Comparison of ENCODE assay signal across 10 mouse cellular contexts in genomic region chr8:111769296-111769695, GRCm38 (mm10). TPM values are rescaled to one million over a fixed set of nuclear protein-coding genes. Genes with fewer than 3 reads are reported as not detected.
DNase-seq lines count a peak whose midpoint lies in the region; ATAC-seq and TF ChIP-seq lines count a peak whose summit lies in the region.
"Had no signal": no experiment of that assay in that cellular context is flagged by ENCODE, and none has a peak within 500 bp of the region (broad histone marks: within the 10 kb centered on the region; RNA-seq: fewer than 3 reads in every experiment).

No protein-coding gene starts in this region.

- DNase-seq in kidney, adult 2 months: no peak
- DNase-seq in kidney, adult 18-20 months: no peak
- no peak for DNase-seq in embryonic facial prominence, embryonic 11.5 days (ENCODE audit: low spot score)
- DNase-seq in forebrain, postnatal 0 days: no peak
- DNase-seq in midbrain, embryonic 14.5 days: no peak
- no peak for DNase-seq in cerebellum, adult 18-20 months
- no peak for DNase-seq in thymus, postnatal 10 days (ENCODE audit: low spot score in 2 of 2)
- DNase-seq in embryo, embryonic 10.5 days (ENCODE audit: low spot score): no peak

- no peak for TF ChIP-seq CTCF in kidney, adult 2 months (conservative IDR thresholded peaks at IDR 0.05; ENCODE audit: insufficient read depth, insufficient read length, low read depth, low read length)
- no peak for TF ChIP-seq CTCF in forebrain, postnatal 0 days (IDR thresholded peaks at IDR 0.05; ENCODE audit: low read depth)

- no peak overlapping the region; the same call in 1 of the 2 replicates for H3K9ac ChIP-seq in embryonic facial prominence, embryonic 11.5 days (replicated peaks; ENCODE audit: low read length)
- H3K9ac ChIP-seq in forebrain, postnatal 0 days: no peak overlapping the region
- H3K9ac ChIP-seq in midbrain, embryonic 14.5 days (replicated peaks; ENCODE audit: low read length): no peak overlapping the region

- no peaks in the 10 kb centered on the region for H3K36me3 ChIP-seq in kidney, adult 2 months (ENCODE audit: control insufficient read depth, insufficient read depth, low read length)
- H3K36me3 ChIP-seq in embryonic facial prominence, embryonic 11.5 days (replicated peaks; ENCODE audit: control insufficient read depth, insufficient read depth, low read depth, low read length): peaks cover 2% of the 10 kb centered on the region; the same call in 1 of the 2 replicates
- peaks cover 18% of the 10 kb centered on the region for H3K36me3 ChIP-seq in forebrain, postnatal 0 days (ENCODE audit: insufficient read depth)
- peaks cover 19% of the 10 kb centered on the region for H3K36me3 ChIP-seq in midbrain, embryonic 14.5 days (ENCODE audit: control insufficient read depth, insufficient read depth, low read length)

- WGBS in kidney, adult 2 months: 77% methylated on average over 15 of the region's 15 CpGs
- WGBS in embryonic facial prominence, embryonic 11.5 days: 56% methylated on average over 15 of the region's 15 CpGs
- WGBS in forebrain, postnatal 0 days: 54% methylated on average over 15 of the region's 15 CpGs
- WGBS in midbrain, embryonic 14.5 days: 51% methylated on average over 15 of the region's 15 CpGs

- H3K9me3 ChIP-seq in embryonic facial prominence, embryonic 11.5 days (replicated peaks; ENCODE audit: control insufficient read depth, low read length): no peaks in the 10 kb centered on the region
- H3K9me3 ChIP-seq in forebrain, postnatal 0 days (ENCODE audit: low read length): no peaks in the 10 kb centered on the region
- H3K9me3 ChIP-seq in midbrain, embryonic 14.5 days (ENCODE audit: control insufficient read depth, low read length): no peaks in the 10 kb centered on the region

- peak overlapping the region; percentile 13 for H3K27ac ChIP-seq in kidney, adult 2 months (ENCODE audit: insufficient read depth, low read depth, low read length)
- peak overlapping the region; percentile 35; the same call in 1 of the 2 replicates for H3K27ac ChIP-seq in embryonic facial prominence, embryonic 11.5 days (replicated peaks; ENCODE audit: low read depth, low read length)
- 0 out of 2 replicates have a peak overlapping the region, but pooled peaks have one; percentile 48 for H3K27ac ChIP-seq in forebrain, postnatal 0 days (ENCODE audit: low read depth, low read length)
- peak overlapping the region; percentile 84 for H3K27ac ChIP-seq in midbrain, embryonic 14.5 days (replicated peaks; ENCODE audit: low read depth, low read length)

- no peak for ATAC-seq in embryonic facial prominence, embryonic 11.5 days (replicated peaks; ENCODE audit: insufficient number of reproducible peaks, low FRiP score, low TSS enrichment, low read depth)
- no peak for ATAC-seq in forebrain, postnatal 0 days
- no peak for ATAC-seq in midbrain, embryonic 14.5 days (ENCODE audit: low FRiP score, low TSS enrichment)

- no peak for TF ChIP-seq POLR2A in kidney, adult 2 months (IDR thresholded peaks at IDR 0.05; ENCODE audit: low read depth, low read length)

- H3K4me2 ChIP-seq in embryonic facial prominence, embryonic 11.5 days (ENCODE audit: low read depth, low read length): no peak overlapping the region
- no peak overlapping the region for H3K4me2 ChIP-seq in forebrain, postnatal 0 days (ENCODE audit: low read depth)
- no peak overlapping the region for H3K4me2 ChIP-seq in midbrain, embryonic 14.5 days (ENCODE audit: low read length)
- H3K4me2 ChIP-seq: liver, embryonic 11.5 days had no signal

- no peaks in the 10 kb centered on the region for H3K27me3 ChIP-seq in kidney, adult 2 months (replicated peaks; ENCODE audit: control insufficient read depth, insufficient read depth, low read length)
- H3K27me3 ChIP-seq in embryonic facial prominence, embryonic 11.5 days (ENCODE audit: control insufficient read depth, insufficient read depth, low read length): no peaks in the 10 kb centered on the region
- H3K27me3 ChIP-seq in forebrain, postnatal 0 days (ENCODE audit: insufficient read depth, low read length): no peaks in the 10 kb centered on the region
- H3K27me3 ChIP-seq in midbrain, embryonic 14.5 days (ENCODE audit: control insufficient read depth, insufficient read depth, low read length): no peaks in the 10 kb centered on the region

- H3K4me1 ChIP-seq in kidney, adult 2 months (ENCODE audit: control insufficient read depth, insufficient read depth, low read length): no peaks in the 10 kb centered on the region
- no peaks in the 10 kb centered on the region; the same call in 1 of the 2 replicates for H3K4me1 ChIP-seq in embryonic facial prominence, embryonic 11.5 days (ENCODE audit: control insufficient read depth, insufficient read depth, low read length)
- H3K4me1 ChIP-seq in forebrain, postnatal 0 days (ENCODE audit: insufficient read depth): no peaks in the 10 kb centered on the region
- H3K4me1 ChIP-seq in midbrain, embryonic 14.5 days (ENCODE audit: control insufficient read depth, insufficient read depth, low read length): peaks cover 11% of the 10 kb centered on the region

- no peak overlapping the region for H3K4me3 ChIP-seq in kidney, adult 2 months (ENCODE audit: insufficient read depth, low read depth, low read length)
- H3K4me3 ChIP-seq in embryonic facial prominence, embryonic 11.5 days (ENCODE audit: low read depth, low read length): no peak overlapping the region
- H3K4me3 ChIP-seq in forebrain, postnatal 0 days (ENCODE audit: low read depth, low read length): no peak overlapping the region
- H3K4me3 ChIP-seq in midbrain, embryonic 14.5 days (replicated peaks; ENCODE audit: low read depth, low read length): no peak overlapping the region

RNA-seq across cellular contexts. Expression of gene Bcar1, which starts 25.7 kb away (rescaled TPM):
- 115 and 137 TPM in 2 replicates for polyA plus RNA-seq in kidney, adult 2 months (2012; rRNA removed)
- polyA plus RNA-seq in embryonic facial prominence, embryonic 11.5 days (2014; fragmentation: Nextera tagmentation; extraction: Ambion mirVana): 30.9 and 36.5 TPM in 2 replicates
- total RNA-seq in forebrain, postnatal 0 days (2014; rRNA removed): 53.4 and 60.3 TPM in 2 replicates
- polyA plus RNA-seq in forebrain, postnatal 0 days (2015; fragmentation: Nextera tagmentation; extraction: Ambion mirVana): 43.4 and 47.0 TPM in 2 replicates
- 43.7 and 52.7 TPM in 2 replicates for polyA plus RNA-seq in midbrain, embryonic 14.5 days (2014; fragmentation: Nextera tagmentation; extraction: Ambion mirVana)
- total RNA-seq: megakaryocyte-erythroid progenitor cell, adult 5-6 weeks had no signal

Comparison
In these comparisons a context has a peak if more than half of its experiments do, and no peak if none do; other contexts are left out.
1. H3K27ac ChIP-seq: peak in every context shown above with its lines; median percentile 84 in midbrain, embryonic 14.5 days; 48 in forebrain, postnatal 0 days; 35 in embryonic facial prominence, embryonic 11.5 days; 13 in kidney, adult 2 months.